Mouse (Mus musculus) left cerebral cortex, postnatal 10 days (tissue): ENCODE results near the gene Gm45713. TPM values are rescaled to one million over a fixed set of nuclear protein-coding genes. Genes with fewer than 3 reads are reported as not detected.
A peak's percentile ranks its signal among the peaks of the same experiment; 100 is the strongest.
"Not testable (repeated sequence)": the region's sequence is repeated elsewhere in the genome, so short reads cannot be mapped to it uniquely, and the experiment has no call there.

Source experiments
- DNase-seq, 2 experiments: peaks; one replicate each; pipeline ENCODE4 v3.0.0; 2021 to 2022; ENCODE audit warnings: low spot score in 2 of 2, mixed read lengths in 1 of 2; ENCODE audit errors: extremely low spot score in 1 of 2
- intact Hi-C: fragments of 180-260 bp; cut with DNase I; formaldehyde crosslinking; loops from one replicate; pipeline ENCODE4 v1.15.1; 2025
- total RNA-seq, 2 experiments: library from RNA; stranded (reverse); gene quantifications; 2 replicates each; pipeline ENCODE4 v1.2.3; 2021

Gene Gm45713
- total RNA-seq, 2 experiments from 2014 or later, result not detected

- no peak for DNase-seq
- intact Hi-C loops, result loop anchor here (5.0 to 10.0 kb wide), 2 partner anchors 32 to 200 kb away; partner anchors contain the start of gene Ppfia3
Measured at GRCm38 (mm10) chr7:45164833-45165232, 28.8 kb upstream of the Gm45713 start.

- peak in 1 of 2 experiments; percentile 63 for DNase-seq
- intact Hi-C loops, result loop anchor here (2.0 to 10.0 kb wide), 3 partner anchors 33 to 201 kb away; partner anchors contain the start of gene Ppfia3
Measured at GRCm38 (mm10) chr7:45163735-45164490, 27.9 kb upstream of the Gm45713 start, which contains the start of gene Slc17a7. Gene Slc17a7 (plus strand): TSS chr7:45163949.

- intact Hi-C loops, result loop anchor here (2.0 to 10.0 kb wide), 3 partner anchors 34 to 202 kb away; partner anchors contain the start of gene Ppfia3
Measured at GRCm38 (mm10) chr7:45162996-45163615, 27.1 kb upstream of the Gm45713 start.

GRCm38 (mm10) chr7:45162551-45162950 is 26.5 kb upstream of the Gm45713 start:
- intact Hi-C loops, result loop anchor here (2.0 to 10.0 kb wide), 3 partner anchors 35 to 202 kb away; partner anchors contain the start of gene Ppfia3

More at GRCm38 (mm10) chr7:45162996-45163615, 27.1 kb upstream of the Gm45713 start:
- DNase-seq, result peak in 1 of 2 experiments; percentile 23

GRCm38 (mm10) chr7:45161612-45162473 is 25.8 kb upstream of the Gm45713 start:
- intact Hi-C loops, result loop anchor here (2.0 to 10.0 kb wide), 3 partner anchors 35 to 203 kb away; partner anchors contain the start of gene Ppfia3
- DNase-seq, result peak; percentile 89 to 94

More at GRCm38 (mm10) chr7:45162551-45162950, 26.5 kb upstream of the Gm45713 start:
- peak in 1 of 2 experiments; percentile 33 for DNase-seq

- no peak for DNase-seq
- intact Hi-C loops, result loop anchor here (5.0 to 10.0 kb wide), 2 partner anchors 36 to 204 kb away; partner anchors contain the start of gene Ppfia3
Measured at GRCm38 (mm10) chr7:45160866-45161265, 24.8 kb upstream of the Gm45713 start.

- no peak for DNase-seq
- intact Hi-C loops, result loop anchor here (5.0 to 10.0 kb wide), 2 partner anchors 37 to 204 kb away; partner anchors contain the start of gene Ppfia3
Measured at GRCm38 (mm10) chr7:45160316-45160800, 24.3 kb upstream of the Gm45713 start.

- peak in 1 of 2 experiments; percentile 38 for DNase-seq
- intact Hi-C loops, result no loop called here
Measured at GRCm38 (mm10) chr7:45158991-45159390, 23.0 kb upstream of the Gm45713 start.

- intact Hi-C loops, result no loop called here
- peak in 1 of 2 experiments; percentile 53 for DNase-seq
Measured at GRCm38 (mm10) chr7:45157459-45157858, 21.4 kb upstream of the Gm45713 start.

- DNase-seq, result no peak
- intact Hi-C loops, result no loop called here
Measured at GRCm38 (mm10) chr7:45156206-45156605, 20.2 kb upstream of the Gm45713 start.

- intact Hi-C loops, result no loop called here
- peak in 1 of 2 experiments; percentile 28 for DNase-seq
Measured at GRCm38 (mm10) chr7:45155590-45155989, 19.6 kb upstream of the Gm45713 start.

GRCm38 (mm10) chr7:45154993-45155514 is 19.0 kb upstream of the Gm45713 start:
- intact Hi-C loops, result no loop called here
- DNase-seq, result peak in 1 of 2 experiments; percentile 77

- peak; percentile 94 to 99 for DNase-seq
- intact Hi-C loops, result no loop called here
Measured at GRCm38 (mm10) chr7:45154096-45154992, 18.3 kb upstream of the Gm45713 start, which contains the start of the genes Pih1d1 and Aldh16a1. Gene Pih1d1 (plus strand): TSS chr7:45154303. Gene Aldh16a1 (minus strand): TSS chr7:45154584.

GRCm38 (mm10) chr7:45153586-45153985 is 17.6 kb upstream of the Gm45713 start:
- DNase-seq, result no peak
- intact Hi-C loops, result no loop called here

GRCm38 (mm10) chr7:45153052-45153451 is 17.0 kb upstream of the Gm45713 start:
- intact Hi-C loops, DNase-seq: not testable (repeated sequence)

GRCm38 (mm10) chr7:45151303-45151702 is 15.3 kb upstream of the Gm45713 start:
- no peak for DNase-seq
- intact Hi-C loops, result no loop called here

- no peak for DNase-seq
- intact Hi-C loops, result no loop called here
Measured at GRCm38 (mm10) chr7:45150321-45150720, 14.3 kb upstream of the Gm45713 start.
